Mouse (Mus musculus): ENCODE measurements around the gene Slc5a2.

The Slc5a2 gene

DNA sequence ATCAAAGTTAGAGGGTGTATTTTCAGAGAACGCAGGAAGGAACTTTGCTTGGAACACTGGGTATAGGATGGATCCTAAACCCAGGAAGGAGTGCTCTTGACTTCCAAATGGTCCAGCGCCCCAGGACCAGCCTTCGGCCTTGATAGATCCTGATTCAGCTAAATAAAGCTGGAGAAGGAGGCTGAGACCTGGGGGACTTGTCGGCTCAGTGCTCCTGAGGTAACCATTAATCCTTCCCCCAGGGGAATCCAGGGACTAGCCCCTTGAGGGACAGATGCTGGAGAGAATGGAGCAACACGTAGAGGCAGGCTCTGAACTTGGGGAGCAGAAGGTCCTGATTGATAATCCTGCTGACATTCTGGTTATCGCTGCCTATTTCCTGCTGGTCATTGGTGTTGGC is at the start of gene Slc5a2:
Gene Slc5a2, plus strand, starts transcription at position 247 of the 400 bp plus-strand sequence.
- no peak for DNase-seq (ENCODE audit: low spot score)

DNA sequence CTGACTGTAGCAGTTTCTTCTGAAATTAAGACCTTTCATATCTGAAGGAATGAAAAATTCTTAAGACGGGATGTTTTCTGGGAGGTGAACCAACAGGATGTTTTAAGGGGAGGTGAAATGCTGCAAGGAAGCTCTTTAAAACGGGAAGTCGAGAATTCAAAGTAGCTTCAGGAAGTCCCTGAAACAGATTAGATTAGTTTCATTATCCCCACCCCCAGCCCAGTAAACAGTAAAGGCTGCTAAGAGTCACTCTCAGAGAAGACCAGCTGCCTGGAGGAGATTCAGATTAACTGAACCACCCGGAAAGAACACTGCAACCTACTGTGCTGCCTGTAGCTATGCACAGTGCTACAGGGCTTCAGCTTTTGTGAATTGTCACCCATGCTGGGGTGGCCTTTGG is 45.5 kb upstream of the Slc5a2 start:
- no peak for DNase-seq (ENCODE audit: low spot score)

DNA sequence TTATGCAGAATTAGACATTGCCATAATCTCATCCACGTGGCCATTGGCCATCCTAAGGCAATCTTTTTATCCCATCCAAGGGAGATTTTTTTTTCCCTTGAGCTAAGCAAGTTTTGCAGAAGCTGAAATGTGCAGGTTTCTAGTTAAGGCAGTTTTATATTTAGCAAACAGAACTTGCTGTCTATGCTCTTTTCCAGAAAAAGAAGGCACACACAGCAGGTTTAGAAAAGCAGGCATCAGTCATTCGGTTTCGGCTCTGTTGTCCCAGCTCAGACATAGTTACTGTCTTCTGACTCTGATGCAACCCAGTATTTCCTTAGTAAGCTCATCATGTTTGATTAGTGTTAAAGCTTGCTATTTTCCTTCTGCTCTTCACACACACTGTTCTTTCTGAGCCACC is 44.5 kb upstream of the Slc5a2 start:
- DNase-seq (ENCODE audit: low spot score), result no peak

DNA sequence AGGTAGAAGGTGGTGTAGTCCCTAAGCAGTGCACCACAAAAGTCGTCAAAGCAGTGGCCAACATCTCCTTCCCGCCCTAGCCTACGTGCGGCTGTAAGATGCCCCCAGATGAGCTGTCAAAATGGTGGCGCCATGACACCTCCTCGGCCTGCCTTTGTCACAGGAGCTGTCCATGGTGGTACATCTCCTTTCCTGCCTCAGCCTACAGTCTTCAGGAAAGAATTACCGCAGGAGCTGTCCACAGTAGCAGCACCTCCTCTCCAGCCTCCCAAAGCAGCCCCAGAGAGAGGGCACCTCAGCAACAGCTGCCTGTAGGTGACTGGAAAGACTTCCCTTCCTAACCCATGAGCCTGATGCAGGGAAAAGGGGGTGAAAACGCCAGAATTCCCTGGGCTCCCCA is 33.7 kb upstream of the Slc5a2 start:
- no peak for DNase-seq (ENCODE audit: low spot score)

DNA sequence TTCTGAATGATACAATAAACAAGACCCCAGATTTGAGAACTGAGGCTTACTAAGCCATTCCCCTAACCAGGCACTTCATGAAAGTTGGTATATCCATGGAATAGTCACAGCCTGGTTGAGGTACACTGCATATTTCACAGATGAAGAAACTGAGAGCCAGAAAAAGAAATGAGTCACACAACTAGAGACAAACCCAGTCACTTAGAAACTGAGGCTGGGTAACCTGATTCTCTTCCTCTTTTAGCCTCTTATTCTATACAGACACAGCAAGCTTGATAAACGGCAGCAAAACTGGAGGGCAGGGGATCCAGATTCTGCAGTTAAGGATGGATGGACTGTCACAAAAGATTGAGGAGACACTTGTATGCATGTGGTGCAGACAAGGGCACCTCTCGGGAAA is 30.7 kb upstream of the Slc5a2 start:
- no peak for DNase-seq (ENCODE audit: low spot score)

DNA sequence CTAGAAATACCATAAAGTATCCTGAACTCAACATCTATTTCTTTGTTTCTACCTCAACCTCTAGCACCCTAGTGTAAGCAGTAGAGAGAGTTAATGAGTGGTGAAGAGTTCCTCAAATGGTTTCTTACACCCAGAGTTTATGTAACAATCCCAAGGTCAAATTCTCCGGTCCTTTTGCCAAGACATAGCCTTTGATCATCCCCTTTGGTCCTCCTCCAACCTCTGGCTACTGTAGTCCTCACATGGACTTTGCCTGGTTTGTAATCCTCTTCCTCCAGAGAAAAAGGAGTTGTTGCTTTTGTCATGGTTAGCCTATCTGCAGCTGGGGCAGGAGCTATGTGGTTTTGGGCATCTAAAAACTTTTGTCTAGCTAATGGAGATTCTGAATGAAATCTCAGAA is 30.0 kb upstream of the Slc5a2 start:
- no peak for DNase-seq (ENCODE audit: low spot score)

DNA sequence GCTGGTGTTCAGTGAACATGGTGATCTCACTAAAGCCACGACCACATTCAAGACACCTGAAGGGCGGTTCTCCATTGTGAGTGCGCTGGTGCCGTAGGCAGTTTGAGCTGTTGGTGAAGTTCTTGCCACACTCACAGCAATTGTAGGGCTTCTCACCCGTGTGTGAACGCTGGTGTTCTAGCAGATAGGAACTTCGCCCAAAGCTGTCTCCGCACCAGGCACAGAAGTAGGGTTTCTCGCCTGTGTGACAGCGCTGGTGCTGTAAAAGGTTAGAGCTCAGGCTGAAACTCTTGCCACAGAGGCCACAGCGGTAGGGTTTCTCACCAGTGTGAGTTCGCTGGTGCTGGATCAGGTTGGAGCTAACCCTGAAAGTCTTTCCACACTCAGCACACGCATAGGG is 29.0 kb upstream of the Slc5a2 start:
- DNase-seq (ENCODE audit: low spot score), result no peak

DNA sequence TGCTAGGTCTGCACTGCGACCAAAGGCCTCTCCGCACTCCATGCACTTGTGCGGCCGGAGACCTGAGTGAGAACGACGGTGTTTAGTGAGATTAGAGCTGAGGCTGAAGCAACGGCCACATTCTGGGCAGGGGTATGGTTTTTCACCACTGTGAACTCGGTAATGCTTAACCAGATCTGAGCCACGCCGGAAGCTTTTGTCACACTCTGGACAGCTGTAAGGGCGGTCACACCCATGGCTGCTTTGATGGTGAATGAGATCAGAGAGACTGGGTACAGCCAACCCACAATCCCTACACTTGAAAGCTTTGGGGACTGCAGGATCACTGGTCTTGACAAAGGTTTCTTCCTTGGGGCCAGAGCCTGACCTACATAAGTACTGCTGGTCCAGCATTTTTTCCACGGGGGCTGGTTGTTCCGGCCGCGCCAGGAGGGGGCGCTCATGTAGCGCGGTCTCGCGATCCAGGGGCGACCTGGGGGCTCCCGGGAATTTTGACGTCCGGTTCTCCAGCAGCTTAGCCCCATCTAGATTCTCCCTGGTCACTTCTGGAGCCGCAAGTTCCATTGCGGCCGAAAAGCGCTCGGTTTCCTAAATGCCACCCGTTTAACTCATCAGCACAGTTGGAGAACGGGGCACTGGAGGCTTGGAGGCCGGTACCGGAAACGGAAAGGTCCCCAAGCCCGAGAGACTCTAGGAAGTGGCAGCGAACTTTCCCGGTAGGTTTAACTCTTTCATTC is 28.4 kb upstream of the Slc5a2 start, which contains the start of gene Armc5:
Gene Armc5, plus strand, starts transcription at position 487 of the 737 bp plus-strand sequence.
- peak; percentile 77 for DNase-seq (ENCODE audit: low spot score)

DNA sequence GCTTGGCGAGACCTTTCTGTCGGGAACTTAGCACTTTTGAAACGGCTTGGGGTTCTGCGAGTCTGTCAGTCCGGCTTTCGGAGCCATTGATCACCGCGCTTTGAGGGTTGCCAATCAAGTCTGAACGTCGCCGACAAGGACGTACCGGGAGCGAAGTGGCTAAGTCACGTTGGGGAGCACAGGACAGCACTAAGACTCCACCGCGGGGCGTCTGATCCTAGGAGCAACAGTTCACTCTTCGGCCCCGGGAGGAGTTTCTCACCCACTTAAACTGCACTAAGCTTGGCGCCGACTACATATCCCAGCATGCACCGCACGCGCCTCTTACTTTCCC is 27.9 kb upstream of the Slc5a2 start:
- no peak for DNase-seq (ENCODE audit: low spot score)

DNA sequence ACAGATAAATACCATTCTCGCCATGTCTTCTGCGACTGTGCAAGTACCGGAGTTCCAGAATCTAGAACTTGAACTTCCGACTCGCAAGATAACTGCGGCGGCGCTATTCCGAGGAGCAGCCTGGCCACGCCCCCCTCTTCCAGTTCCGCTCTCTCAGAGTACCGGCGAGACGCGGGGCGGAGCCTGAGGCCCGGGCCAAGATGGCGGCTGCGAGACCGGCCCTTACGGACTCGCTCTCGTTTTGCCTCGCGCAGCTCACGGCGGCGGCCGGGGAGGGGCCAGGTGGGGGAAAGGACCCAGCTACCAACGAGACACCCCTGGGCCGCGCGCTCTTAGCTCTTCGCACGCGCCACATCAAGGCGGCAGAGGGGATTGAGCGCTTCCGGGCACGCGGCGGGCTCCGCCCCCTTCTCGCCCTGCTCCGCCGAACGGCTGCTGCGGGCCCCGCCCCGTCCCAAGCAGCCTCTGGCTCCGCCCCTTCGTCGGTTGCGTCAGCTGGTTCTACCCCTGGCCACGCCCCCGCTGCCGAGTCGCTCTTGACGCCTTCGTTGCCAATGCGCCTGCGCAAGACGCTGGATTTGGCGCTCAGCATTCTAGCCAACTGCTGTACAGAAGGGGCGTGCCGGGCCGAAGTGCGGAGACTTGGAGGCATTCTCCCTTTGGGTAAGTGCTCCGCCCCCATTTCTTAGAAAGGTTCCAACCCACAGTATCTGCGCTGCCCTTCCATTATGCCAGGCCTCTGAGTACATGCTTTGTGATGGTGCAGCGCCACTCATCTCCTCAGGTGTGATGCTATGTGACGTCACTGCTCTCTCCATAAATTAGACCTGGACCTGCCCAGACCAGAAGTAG is 27.3 kb upstream of the Slc5a2 start, which contains the start of gene 9130023H24Rik:
Gene 9130023H24Rik, minus strand, starts transcription at position 105 of the 852 bp plus-strand sequence.
- peak; percentile 98 for DNase-seq (ENCODE audit: low spot score)

DNA sequence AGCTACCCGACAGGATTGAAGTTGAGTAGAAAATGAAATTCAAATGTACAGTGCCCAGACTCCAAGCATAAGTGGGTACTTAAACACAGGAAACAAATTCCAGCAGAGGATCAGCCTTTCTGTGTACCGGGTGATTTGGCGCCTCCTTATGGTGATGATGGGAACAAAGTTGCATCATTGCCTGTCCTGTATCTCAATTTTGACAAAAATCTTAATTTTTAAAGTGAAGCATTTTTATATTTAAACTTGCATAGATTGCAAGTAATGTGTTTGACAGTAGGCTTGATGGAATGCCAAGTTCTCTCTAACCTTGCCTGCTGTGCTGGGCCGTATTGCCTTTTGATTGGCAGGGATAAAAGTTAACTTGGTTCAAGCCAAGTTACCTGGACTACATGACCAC is 26.5 kb upstream of the Slc5a2 start:
- peak; percentile 68 for DNase-seq (ENCODE audit: low spot score)

DNA sequence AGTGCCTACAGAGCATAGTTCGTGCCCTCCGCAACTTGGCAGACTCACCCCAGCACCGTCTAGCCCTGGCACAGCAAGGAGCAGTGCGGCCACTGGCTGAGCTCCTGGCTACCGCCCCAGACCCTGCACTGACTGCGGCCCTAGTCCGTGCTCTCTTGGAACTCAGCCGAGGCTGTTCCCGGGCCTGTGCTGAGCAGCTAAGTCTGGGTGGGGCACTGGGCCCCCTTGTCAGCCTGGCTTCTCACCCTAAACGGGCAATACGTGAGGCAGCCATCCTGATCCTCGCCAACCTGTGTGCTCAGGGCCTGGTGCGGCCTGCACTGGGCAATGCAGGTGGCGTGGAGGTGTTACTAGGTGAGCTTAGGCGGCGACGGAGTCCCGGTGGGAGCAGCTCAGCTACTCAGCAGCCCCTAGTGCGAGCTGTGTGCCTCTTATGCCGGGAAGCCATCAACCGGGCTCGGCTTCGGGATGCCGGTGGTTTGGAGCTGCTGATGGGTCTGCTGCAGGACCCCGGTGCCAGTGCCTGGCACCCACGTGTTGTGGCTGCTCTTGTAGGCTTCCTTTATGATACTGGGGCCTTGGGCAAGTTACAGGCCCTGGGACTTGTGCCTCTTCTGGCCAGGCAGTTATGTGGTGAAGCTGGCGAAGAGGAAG is 25.2 kb upstream of the Slc5a2 start:
- DNase-seq (ENCODE audit: low spot score), result peak; percentile 18

DNA sequence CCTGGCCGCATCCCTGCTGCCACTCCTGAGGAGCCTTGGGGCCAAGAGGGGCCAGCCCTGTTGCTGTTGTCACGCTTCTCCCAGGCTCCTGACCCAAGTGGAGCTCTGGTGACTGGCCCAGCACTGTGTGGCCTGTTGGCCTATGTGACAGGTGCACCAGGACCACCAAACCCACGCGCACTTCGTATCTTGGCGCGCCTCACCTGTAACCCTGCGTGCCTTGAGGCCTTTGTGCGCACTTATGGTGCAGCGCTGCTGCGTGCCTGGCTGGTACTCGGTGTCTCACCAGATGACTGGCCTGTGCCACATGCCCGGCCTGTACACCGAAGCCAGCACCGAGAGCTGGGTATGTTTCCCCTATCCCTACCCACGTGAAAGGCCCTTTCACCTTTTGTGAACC is 23.1 kb upstream of the Slc5a2 start:
- no peak for DNase-seq (ENCODE audit: low spot score)

DNA sequence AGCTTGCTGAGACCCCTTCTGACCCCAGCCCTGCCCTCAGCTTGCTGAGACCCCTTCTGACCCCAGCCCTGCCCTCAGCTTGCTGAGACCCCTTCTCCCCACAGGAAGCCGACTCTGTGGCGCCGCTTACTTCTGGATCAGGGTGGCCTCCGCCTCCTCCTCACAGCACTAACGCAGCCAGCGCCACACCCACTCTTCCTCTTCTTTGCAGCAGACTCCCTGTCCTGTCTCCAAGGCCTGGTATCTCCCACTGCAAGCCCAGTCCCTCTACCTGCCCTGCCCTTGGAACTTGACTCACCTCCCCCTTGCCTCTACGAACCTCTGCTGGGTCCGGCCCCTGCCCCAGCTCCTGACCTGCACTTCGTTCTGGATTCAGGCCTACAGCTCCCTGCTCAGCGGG is 21.5 kb upstream of the Slc5a2 start:
- DNase-seq (ENCODE audit: low spot score), result no peak

DNA sequence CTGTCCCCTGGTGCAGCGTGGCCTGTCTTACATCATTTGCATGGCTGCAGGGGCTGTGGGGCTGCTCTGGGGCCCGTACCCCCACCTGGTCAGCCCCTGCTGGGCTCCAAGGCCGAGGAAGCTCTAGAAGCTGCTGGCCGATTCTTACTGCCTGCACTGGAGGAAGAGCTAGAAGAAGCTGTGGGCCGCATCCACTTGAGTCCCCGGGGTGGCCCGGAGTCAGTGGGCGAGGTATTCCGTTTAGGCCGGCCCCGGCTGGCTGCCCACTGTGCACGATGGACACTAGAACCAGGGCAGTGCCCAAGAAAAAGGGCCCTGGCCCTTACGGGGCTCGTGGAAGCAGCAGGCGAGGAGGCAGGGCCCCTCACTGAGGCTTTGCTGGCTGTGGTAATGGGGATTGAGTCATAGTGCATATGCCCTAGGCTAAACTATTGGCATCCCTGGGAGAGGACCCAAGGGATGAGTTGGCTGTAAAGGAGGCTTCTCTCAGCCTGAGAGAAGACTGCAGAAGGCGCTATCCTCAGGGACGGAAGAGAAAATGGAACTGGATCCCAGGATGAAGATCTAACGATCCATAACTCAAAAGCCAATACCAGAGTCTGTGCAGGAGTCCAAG is 20.9 kb upstream of the Slc5a2 start:
- no peak for DNase-seq (ENCODE audit: low spot score)

DNA sequence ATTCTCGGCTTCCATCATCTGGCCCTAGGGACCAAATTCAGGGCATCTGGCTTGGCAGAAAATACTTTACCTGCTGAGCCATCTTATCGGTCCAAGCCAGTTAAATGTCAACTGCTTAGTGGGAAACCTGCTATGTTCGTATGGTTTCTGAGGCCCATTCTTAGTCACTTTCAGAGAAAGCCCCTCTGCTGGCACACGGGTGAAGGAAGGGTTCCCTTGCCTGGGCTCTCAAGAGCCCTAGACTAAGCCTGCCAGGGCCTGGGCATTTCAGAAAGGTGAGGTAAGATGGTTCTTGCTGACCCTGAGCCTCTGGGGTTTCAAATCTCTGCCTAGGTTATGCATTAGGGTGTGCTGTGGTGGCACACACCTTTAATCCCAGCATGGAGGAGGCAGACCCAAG is 19.9 kb upstream of the Slc5a2 start:
- no peak for DNase-seq (ENCODE audit: low spot score)

DNA sequence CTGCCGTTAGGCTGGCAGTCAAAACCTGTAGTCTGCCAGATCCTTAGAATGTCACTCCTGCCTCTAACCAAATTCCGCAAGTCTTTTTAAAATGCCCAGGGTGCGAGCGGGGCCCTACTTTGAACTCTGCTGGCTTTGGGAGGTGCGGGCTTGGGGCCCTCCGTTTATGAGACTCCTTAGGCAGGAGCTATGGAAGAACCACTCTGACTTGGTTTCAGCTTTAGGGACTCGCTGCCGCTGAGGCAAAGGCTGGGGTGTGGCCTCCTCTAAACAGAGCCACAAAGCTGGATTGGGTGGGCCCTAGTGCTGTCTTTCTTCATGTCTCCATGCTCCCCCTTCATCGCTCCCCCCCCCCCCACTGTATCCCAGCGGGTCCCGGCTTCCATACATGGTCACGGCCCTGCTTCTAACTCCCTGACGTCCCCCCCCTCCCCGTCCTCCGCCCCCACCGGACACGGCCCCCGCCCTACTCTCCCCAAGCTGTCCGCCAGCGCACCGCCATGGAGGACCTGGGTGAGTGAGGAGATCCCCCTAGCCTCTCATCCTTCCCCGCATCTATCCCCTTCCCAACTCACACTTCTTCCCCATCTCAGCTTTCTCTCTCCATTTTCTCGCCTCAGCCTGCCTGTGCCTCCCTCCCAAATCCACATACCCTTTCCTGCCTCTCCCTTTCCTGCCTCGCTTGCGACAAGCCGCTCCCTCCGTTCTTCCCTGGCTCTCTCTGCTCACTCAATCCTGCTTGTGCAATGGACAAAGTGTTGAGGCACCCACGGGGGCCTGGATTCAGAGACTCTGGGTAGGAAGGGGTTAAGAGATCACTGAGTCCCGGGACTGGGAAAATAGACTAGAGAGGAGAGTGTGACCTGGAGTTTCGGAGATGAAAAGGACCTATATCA is 18.7 kb upstream of the Slc5a2 start, which contains the start of gene Tgfb1i1:
Gene Tgfb1i1, plus strand, starts transcription at position 317 of the 896 bp plus-strand sequence.
- peak; percentile 54 for DNase-seq (ENCODE audit: low spot score)

DNA sequence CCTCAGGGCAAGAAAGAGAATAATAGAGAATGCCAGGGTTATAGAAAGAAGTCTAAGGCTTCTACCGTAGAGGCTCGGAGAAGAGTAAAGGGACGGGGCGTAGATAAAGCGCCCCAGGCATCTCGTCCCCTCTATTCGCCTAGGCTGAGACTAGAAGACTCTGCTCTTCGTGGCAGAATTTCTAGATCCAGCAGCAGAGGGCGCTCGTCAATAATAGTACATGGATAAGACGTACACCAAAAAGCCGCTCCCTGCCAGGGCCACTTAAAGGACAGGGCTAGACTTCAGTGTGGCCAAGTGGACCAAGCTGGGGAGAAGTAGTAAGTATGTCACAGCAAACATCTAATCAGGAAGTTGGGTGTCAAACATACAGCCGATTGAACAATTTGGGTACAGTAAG is 18.0 kb upstream of the Slc5a2 start:
- DNase-seq (ENCODE audit: low spot score), result peak; percentile 89

DNA sequence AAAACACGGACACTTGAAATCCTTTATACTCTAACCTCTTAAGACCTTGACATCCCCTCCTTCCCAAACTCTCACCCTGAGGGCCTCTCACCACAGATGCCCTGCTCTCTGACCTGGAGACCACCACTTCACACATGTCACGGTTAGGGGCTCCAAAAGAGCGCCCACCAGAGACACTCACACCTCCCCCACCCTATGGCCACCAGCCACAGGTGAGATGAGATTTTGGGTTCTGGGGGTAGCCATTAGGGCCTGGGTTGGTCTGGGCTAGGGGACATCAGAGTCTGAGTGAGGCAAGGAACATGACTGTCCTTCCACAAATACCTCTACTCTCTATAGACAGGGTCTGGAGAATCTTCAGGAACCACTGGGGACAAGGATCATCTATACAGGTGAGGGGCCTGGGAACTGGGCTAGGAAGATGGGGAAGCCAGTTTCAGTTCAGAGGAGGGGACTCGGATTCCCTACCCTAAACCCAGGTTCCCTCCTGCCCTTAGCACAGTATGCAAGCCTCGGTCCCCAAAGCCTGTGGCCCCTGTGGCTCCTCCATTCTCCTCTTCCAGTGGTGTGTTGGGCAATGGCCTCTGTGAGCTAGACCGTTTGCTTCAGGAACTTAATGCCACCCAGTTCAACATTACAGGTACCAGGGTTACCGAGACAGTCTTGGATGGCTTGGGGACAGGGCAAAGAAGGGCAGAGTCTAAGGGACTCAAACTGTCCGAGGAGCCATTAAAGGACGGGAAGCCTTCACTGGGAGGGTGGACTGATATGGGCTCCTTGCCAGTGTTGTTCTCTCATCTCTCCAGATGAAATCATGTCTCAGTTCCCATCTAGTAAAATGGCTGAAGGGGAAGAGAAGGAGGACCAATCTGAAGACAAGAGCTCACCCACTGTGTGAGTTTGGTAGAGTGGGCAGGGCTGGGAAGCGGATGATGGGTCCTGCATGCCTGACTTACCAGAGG is 17.1 kb upstream of the Slc5a2 start:
- no peak for DNase-seq (ENCODE audit: low spot score)

DNA sequence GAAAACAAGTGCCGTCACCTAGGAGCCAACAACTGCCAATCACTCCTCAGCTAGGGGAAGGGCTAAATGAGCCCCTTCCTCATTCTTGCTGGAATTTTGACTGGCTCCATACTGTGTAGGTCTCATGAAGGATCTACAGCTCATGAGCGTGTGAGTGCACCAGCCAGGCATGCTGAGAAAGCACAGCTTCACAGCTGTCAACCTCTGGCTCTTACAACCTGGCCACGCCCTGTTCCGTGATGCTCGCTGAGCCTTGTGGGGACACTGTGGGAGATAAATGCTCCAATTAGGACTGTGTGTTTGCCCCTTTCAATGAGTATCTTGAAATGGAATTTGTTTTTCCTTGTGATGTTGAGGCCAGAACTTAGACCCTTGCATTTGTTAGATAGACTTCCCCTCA is 15.5 kb upstream of the Slc5a2 start:
- DNase-seq (ENCODE audit: low spot score), result no peak

Data from adipocyte (in vitro differentiated cells).